Mouse (Mus musculus): ENCODE results near the gene Dcun1d1. TPM values are rescaled to one million over a fixed set of nuclear protein-coding genes. Genes with fewer than 3 reads are reported as not detected.

The Dcun1d1 gene
- total RNA-seq, 2 experiments from 2014 or later: 71.7 to 282 TPM

- peak; percentile 53 for ATAC-seq (replicated peaks; ENCODE audit: low FRiP score, low TSS enrichment, poor library complexity, severe bottlenecking)
Measured at GRCm38 (mm10) chr3:35931896-35932727, 5.1 kb downstream of the Dcun1d1 start.

- no peak for ATAC-seq (replicated peaks; ENCODE audit: low FRiP score, low TSS enrichment, poor library complexity, severe bottlenecking)
Measured at GRCm38 (mm10) chr3:35931359-35931758, 5.9 kb downstream of the Dcun1d1 start.

GRCm38 (mm10) chr3:35929831-35930230 lies 7.4 kb downstream of the Dcun1d1 start:
- 0 out of 2 replicates have a peak, but pooled peaks have one; percentile 10 for ATAC-seq (replicated peaks; ENCODE audit: low FRiP score, low TSS enrichment, poor library complexity, severe bottlenecking)

- ATAC-seq (replicated peaks; ENCODE audit: low FRiP score, low TSS enrichment, poor library complexity, severe bottlenecking): peak; percentile 49
Measured at GRCm38 (mm10) chr3:35929406-35929805, 7.8 kb downstream of the Dcun1d1 start.

GRCm38 (mm10) chr3:35925852-35926251 lies 11.4 kb downstream of the Dcun1d1 start:
- ATAC-seq (replicated peaks; ENCODE audit: low FRiP score, low TSS enrichment, poor library complexity, severe bottlenecking): no peak

- ATAC-seq (replicated peaks; ENCODE audit: low FRiP score, low TSS enrichment, poor library complexity, severe bottlenecking): 0 out of 2 replicates have a peak, but pooled peaks have one; percentile 23
Measured at GRCm38 (mm10) chr3:35924007-35924406, 13.2 kb downstream of the Dcun1d1 start.

- peak; percentile 97 for ATAC-seq (replicated peaks; ENCODE audit: low FRiP score, low TSS enrichment, poor library complexity, severe bottlenecking)
Measured at GRCm38 (mm10) chr3:35923495-35923894, 13.8 kb downstream of the Dcun1d1 start.

- ATAC-seq (replicated peaks; ENCODE audit: low FRiP score, low TSS enrichment, poor library complexity, severe bottlenecking): no peak
Measured at GRCm38 (mm10) chr3:35922522-35922921, 14.7 kb downstream of the Dcun1d1 start.

- ATAC-seq (replicated peaks; ENCODE audit: low FRiP score, low TSS enrichment, poor library complexity, severe bottlenecking): no peak
Measured at GRCm38 (mm10) chr3:35918229-35918628, 19.0 kb downstream of the Dcun1d1 start.

- ATAC-seq (replicated peaks; ENCODE audit: low FRiP score, low TSS enrichment, poor library complexity, severe bottlenecking): no peak
Measured at GRCm38 (mm10) chr3:35908982-35909680, 28.1 kb downstream of the Dcun1d1 start.

GRCm38 (mm10) chr3:35900555-35901204 lies 36.6 kb downstream of the Dcun1d1 start:
- 0 out of 2 replicates have a peak, but pooled peaks have one; percentile 36 for ATAC-seq (replicated peaks; ENCODE audit: low FRiP score, low TSS enrichment, poor library complexity, severe bottlenecking)

GRCm38 (mm10) chr3:35899109-35899508 lies 38.1 kb downstream of the Dcun1d1 start:
- ATAC-seq (replicated peaks; ENCODE audit: low FRiP score, low TSS enrichment, poor library complexity, severe bottlenecking): no peak

- ATAC-seq (replicated peaks; ENCODE audit: low FRiP score, low TSS enrichment, poor library complexity, severe bottlenecking): no peak
Measured at GRCm38 (mm10) chr3:35897900-35898299, 39.3 kb downstream of the Dcun1d1 start.

- ATAC-seq (replicated peaks; ENCODE audit: low FRiP score, low TSS enrichment, poor library complexity, severe bottlenecking): no peak
Measured at GRCm38 (mm10) chr3:35893156-35893555, 44.1 kb downstream of the Dcun1d1 start.

GRCm38 (mm10) chr3:35891123-35891522 lies 46.1 kb downstream of the Dcun1d1 start:
- no peak for ATAC-seq (replicated peaks; ENCODE audit: low FRiP score, low TSS enrichment, poor library complexity, severe bottlenecking)

- no peak for ATAC-seq (replicated peaks; ENCODE audit: low FRiP score, low TSS enrichment, poor library complexity, severe bottlenecking)
Measured at GRCm38 (mm10) chr3:35889531-35889930, 47.7 kb downstream of the Dcun1d1 start.

GRCm38 (mm10) chr3:35883267-35883666 lies 54.0 kb downstream of the Dcun1d1 start:
- no peak for ATAC-seq (replicated peaks; ENCODE audit: low FRiP score, low TSS enrichment, poor library complexity, severe bottlenecking)

GRCm38 (mm10) chr3:35849326-35849725 lies 87.9 kb downstream of the Dcun1d1 start:
- no peak for ATAC-seq (replicated peaks; ENCODE audit: low FRiP score, low TSS enrichment, poor library complexity, severe bottlenecking)
